Mouse (Mus musculus): ENCODE results near the gene Olfr356.

Gene Olfr356

DNA sequence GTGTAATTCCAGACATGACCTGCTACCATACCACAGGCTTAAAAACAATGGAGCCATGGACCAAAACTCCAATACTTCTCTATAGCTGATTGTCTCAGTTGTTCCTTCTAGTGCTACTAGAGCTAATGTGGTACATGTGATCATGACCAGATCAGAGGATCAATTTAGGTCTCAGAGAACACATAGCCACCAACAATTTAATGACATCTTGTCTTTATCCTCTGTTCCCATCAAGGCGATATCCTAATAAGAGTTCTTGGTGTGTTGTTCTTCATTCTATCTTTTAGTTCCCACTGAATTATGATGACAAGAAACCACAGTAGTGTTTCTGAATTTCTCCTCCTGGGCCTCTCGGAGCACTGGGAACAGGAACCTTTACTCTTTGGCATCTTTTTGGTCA, at the start of gene Olfr356:
Olfr356 (plus strand) TSS at position 301 of the 400 bp plus-strand sequence.
- DNase-seq, result no peak

DNA sequence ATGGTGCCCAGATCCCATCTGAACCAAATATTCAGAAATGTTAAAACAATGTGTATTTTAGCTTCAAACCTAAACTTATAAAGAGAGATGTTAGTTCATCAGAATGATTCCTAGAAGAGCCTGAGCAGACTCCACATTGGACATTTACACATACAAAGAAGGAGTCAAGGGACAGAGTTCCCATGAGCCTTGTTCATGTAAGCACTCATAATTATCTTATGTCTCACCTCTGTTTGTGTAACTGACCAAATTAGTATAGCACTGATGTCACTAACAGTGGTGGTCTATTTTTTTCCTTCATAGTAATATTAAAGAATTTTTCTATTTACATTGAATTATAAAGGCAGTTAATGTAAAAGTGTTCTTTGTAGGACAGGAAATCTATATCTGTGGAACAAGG, 44.1 kb upstream of the Olfr356 start, which contains the start of gene Olfr353:
Olfr353 (minus strand) TSS at position 101 of the 400 bp plus-strand sequence.
- DNase-seq, result no peak

DNA sequence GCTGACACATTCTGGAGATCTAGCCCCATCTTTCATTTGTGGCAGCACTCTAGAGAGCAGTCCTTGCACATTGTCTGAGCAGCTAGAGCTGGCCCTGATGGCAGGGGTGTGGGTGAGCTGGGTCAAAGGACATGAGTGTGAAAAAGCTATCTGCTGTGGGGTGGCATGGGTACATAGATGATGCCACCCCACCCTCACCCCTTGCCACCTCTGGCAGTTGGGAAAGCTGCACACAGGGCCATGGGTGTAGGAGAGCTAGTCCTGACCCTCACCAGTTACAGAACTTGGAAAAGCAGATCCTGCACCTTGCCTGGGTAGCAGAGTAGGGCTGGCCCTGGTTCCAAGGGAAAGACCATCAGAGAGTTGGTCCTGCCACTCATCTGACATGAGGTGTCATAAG, 39.8 kb upstream of the Olfr356 start:
- no peak for DNase-seq

DNA sequence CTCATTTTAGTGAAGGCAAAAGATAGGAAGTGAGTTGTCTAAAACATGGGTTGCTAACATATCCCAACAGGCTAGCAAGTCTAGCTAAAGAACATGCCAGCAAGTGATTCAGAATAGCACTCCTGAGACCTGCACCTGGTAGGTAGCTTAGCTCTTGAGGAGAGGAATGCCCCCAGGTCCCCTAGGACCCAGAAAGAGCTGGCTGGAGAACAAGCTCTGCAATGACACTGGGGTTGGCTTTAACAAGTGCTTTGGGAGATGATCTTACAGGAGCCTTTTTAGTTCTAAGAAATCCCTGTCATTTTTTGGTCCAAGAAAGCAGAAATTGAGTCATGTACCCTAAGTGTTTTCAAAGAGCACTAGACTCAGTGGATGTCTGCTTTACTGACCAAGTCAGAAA, 31.5 kb upstream of the Olfr356 start, which contains the start of gene Olfr354:
Olfr354 (plus strand) TSS at position 301 of the 400 bp plus-strand sequence.
- DNase-seq, result no peak

DNA sequence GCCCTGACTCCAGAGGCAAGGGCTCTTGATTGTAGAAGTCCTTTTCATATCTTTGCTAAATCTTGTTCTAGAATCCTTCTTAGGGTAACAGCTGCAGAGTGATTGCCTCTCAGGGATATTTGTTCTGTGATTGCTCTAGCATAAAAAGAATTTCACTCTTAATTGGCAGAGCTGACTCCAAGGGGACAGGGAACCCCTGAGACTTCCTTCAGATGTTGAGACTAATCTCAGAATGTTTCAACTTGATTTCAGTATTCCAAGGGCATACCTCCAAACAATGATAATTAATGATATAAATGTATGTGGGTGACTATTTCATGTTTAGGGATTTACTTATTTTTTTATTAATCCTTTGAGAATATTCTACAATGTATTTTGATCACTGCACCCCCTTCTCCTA, 8.1 kb upstream of the Olfr356 start, which contains the start of gene Olfr355:
Olfr355 (minus strand) TSS at position 101 of the 400 bp plus-strand sequence.
- DNase-seq, result no peak
